Mouse (Mus musculus): Measurements from ENCODE around the gene Defa20. TPM values are rescaled to one million over a fixed set of nuclear protein-coding genes. Genes with fewer than 3 reads are reported as not detected.
"Not testable (repeated sequence)": the region's sequence is repeated elsewhere in the genome, so short reads cannot be mapped to it uniquely, and the experiment has no call there.

Defa20 gene
- not detected in 2 replicates for polyA plus RNA-seq (2012; rRNA removed)

DNA sequence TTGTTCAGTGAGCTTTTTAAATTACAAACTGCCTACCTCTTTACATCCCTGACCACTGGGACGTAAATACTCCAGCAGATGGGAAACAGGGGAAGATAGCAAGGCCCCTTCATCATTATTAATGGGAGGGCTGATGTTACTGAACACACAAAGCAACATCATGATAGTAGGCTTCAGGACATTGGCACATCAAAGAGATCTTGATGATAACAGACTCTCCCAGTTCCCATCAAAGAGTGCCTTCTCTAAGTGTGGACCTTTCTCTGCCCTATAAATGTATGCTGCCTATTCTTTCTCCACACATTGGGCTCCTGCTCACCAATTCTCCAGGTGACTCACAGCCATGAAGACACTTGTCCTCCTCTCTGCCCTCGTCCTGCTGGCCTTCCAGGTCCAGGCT lies at the start of gene Defa20:
Gene Defa20 (plus strand): TSS at position 301 of the 400 bp plus-strand sequence.
- H3K27ac ChIP-seq (ENCODE audit: insufficient read depth, low read length); H3K4me1 ChIP-seq (ENCODE audit: control insufficient read depth, insufficient read depth, low read length); H3K4me3 ChIP-seq (ENCODE audit: insufficient read depth, low read length): not testable (repeated sequence)

DNA sequence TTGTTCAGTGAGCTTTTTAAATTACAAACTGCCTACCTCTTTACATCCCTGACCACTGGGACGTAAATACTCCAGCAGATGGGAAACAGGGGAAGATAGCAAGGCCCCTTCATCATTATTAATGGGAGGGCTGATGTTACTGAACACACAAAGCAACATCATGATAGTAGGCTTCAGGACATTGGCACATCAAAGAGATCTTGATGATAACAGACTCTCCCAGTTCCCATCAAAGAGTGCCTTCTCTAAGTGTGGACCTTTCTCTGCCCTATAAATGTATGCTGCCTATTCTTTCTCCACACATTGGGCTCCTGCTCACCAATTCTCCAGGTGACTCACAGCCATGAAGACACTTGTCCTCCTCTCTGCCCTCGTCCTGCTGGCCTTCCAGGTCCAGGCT lies 19.7 kb downstream of the Defa20 start, which contains the start of gene Defa32:
Gene Defa32 (plus strand): TSS at position 301 of the 400 bp plus-strand sequence.
- H3K4me3 ChIP-seq (ENCODE audit: insufficient read depth, low read length); H3K27ac ChIP-seq (ENCODE audit: insufficient read depth, low read length); H3K4me1 ChIP-seq (ENCODE audit: control insufficient read depth, insufficient read depth, low read length): not testable (repeated sequence)

Other genes with a start within 250 kb of the Defa20 start
- gene Defa27, start 193.7 kb upstream of the Defa20 start, polyA plus RNA-seq (2012; rRNA removed) = not detected in 2 replicates
- not detected in 2 replicates for gene Defa29, start 182.2 kb upstream of the Defa20 start, polyA plus RNA-seq (2012; rRNA removed)
- gene Defa2, start 130.7 kb upstream of the Defa20 start, polyA plus RNA-seq (2012; rRNA removed) = not detected in 2 replicates
- gene Defa33, start 117.4 kb upstream of the Defa20 start, polyA plus RNA-seq (2012; rRNA removed) = not detected in 2 replicates
- gene Defa36, start 81.8 kb upstream of the Defa20 start, polyA plus RNA-seq (2012; rRNA removed) = not detected in 2 replicates
- not detected in 2 replicates for gene Gm7849, start 52.7 kb upstream of the Defa20 start, polyA plus RNA-seq (2012; rRNA removed)
- not detected in 2 replicates for gene Defa32, start 19.8 kb downstream of the Defa20 start, polyA plus RNA-seq (2012; rRNA removed)
- not detected in 2 replicates for gene Defa37, start 56.1 kb downstream of the Defa20 start, polyA plus RNA-seq (2012; rRNA removed)
- not detected in 2 replicates for gene Defa28, start 73.7 kb downstream of the Defa20 start, polyA plus RNA-seq (2012; rRNA removed)
- gene Gm7861, start 85.2 kb downstream of the Defa20 start, polyA plus RNA-seq (2012; rRNA removed) = not detected in 2 replicates
- not detected in 2 replicates for gene Defa26, start 108.9 kb downstream of the Defa20 start, polyA plus RNA-seq (2012; rRNA removed)
- not detected in 2 replicates for gene Defa17, start 146.5 kb downstream of the Defa20 start, polyA plus RNA-seq (2012; rRNA removed)
- gene Defa34, start 156.5 kb downstream of the Defa20 start, polyA plus RNA-seq (2012; rRNA removed) = not detected in 2 replicates
- not detected in 2 replicates for gene AY761184, start 194.4 kb downstream of the Defa20 start, polyA plus RNA-seq (2012; rRNA removed)
- not detected in 2 replicates for gene Defa24, start 225.2 kb downstream of the Defa20 start, polyA plus RNA-seq (2012; rRNA removed)